Mouse (Mus musculus) forebrain, postnatal 0 days (tissue): ENCODE results near the gene Tmem222. TPM values are rescaled to one million over a fixed set of nuclear protein-coding genes. Genes with fewer than 3 reads are reported as not detected.

Experiments
- ATAC-seq: fragments of 200-750 bp; cut with Nextera tagmentation; 2 replicates; pipeline ENCODE4 v1.8.0; 2017; ENCODE audit warnings: mild to moderate bottlenecking, moderate library complexity
- DNase-seq: peaks from one replicate; pipeline ENCODE4 v3.0.0-alpha.2; 2015
- H3K27ac ChIP-seq: fragments of 300-500 bp; sonication (generic); 2 replicates; pipeline ENCODE4 v1.5.1; 2014; ENCODE audit warnings: low read depth, mild to moderate bottlenecking, antibody characterized with exemption, low read length, moderate library complexity, mixed read lengths
- H3K27me3 ChIP-seq: fragments of 300-500 bp; sonication (generic); 2 replicates; pipeline ENCODE4 v1.6.1; 2014; ENCODE audit warnings: mild to moderate bottlenecking, low read length, mixed read lengths; ENCODE audit not compliant: insufficient read depth
- H3K36me3 ChIP-seq: fragments of 300-500 bp; sonication (generic); 2 replicates; pipeline ENCODE4 v1.6.1; 2014; ENCODE audit warnings: mild to moderate bottlenecking, moderate library complexity; ENCODE audit not compliant: insufficient read depth
- H3K4me1 ChIP-seq: fragments of 300-500 bp; sonication (generic); 2 replicates; pipeline ENCODE4 v1.6.1; 2014; ENCODE audit warnings: antibody characterized with exemption; ENCODE audit not compliant: insufficient read depth
- H3K4me2 ChIP-seq: fragments of 300-500 bp; sonication (generic); 2 replicates; pipeline ENCODE4 v1.6.1; 2014; ENCODE audit warnings: low read depth, mild to moderate bottlenecking, moderate library complexity
- H3K4me3 ChIP-seq: fragments of 300-500 bp; sonication (generic); 2 replicates; pipeline ENCODE4 v1.5.1; 2014; ENCODE audit warnings: low read depth, low read length, mixed read lengths
- H3K9ac ChIP-seq: fragments of 300-500 bp; sonication (generic); 2 replicates; pipeline ENCODE4 v1.6.1; 2014; ENCODE audit warnings: mild to moderate bottlenecking
- H3K9me3 ChIP-seq: fragments of 300-500 bp; sonication (generic); 2 replicates; pipeline ENCODE4 v1.6.1; 2016; ENCODE audit warnings: low read length
- CTCF ChIP-seq: sonication (generic); IDR thresholded peaks from 2 replicates; pipeline ENCODE4 v1.5.1; 2016; ENCODE audit warnings: antibody characterized with exemption, control low read depth, low read depth
- WGBS: fragments of 180-500 bp; shearing (Covaris S2); extraction: QIAGEN DNeasy Blood & Tissue Kit; methylation state at CpG from one replicate; pipeline ENCODE4 v1.1.7; 2014; 5-methylcytosine and 5-hydroxymethylcytosine counted together
- polyA plus RNA-seq: library from polyadenylated mRNA; unstranded; fragments of >200 nt; fragmentation: Nextera tagmentation; extraction: Ambion mirVana; gene quantifications from 2 replicates; pipeline ENCODE4 v1.2.1, GENCODE M21; 2015
- total RNA-seq: library from RNA; depleted of rRNA; stranded (reverse); fragments of >200 nt; gene quantifications from 2 replicates; pipeline ENCODE4 v1.2.3, GENCODE M21; 2014

Tmem222 gene
- total and polyA plus RNA-seq, 2 experiments from 2014 or later, result 125 to 146 TPM

DNA sequence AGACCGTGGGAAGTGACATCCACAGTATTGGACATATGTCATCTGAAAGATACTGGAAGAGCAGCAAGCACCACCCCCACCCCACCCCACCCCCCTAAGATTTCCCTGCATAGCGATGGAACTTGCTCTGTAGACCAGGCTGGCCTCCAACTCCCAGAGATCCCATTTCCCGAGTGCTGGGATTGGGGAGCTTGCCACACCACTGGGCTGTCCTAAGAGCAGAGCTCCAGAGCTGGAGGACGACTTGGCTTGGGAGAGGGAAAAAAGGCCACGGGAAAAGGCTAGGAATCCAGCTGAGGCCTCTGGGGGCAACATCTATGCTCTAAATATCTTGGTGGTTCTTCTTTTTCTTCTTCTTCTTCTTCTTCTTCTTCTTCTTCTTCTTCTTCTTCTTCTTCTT is 42.8 kb downstream of the Tmem222 start:
- 57% methylated on average over 5 of the region's 5 CpGs for WGBS
- Histone ChIP-seq H3K4me1 (no peaks in the 10 kb centered on the region), H3K27ac (no peak overlapping the region), H3K4me3 (no peak overlapping the region), H3K27me3 (no peaks in the 10 kb centered on the region), H3K4me2 (no peak overlapping the region), H3K36me3 (no peaks in the 10 kb centered on the region), H3K9me3 (no peaks in the 10 kb centered on the region), H3K9ac (no peak overlapping the region)
- DNase-seq (no peak), ATAC-seq (no peak)
- TF ChIP-seq CTCF, result no peak

DNA sequence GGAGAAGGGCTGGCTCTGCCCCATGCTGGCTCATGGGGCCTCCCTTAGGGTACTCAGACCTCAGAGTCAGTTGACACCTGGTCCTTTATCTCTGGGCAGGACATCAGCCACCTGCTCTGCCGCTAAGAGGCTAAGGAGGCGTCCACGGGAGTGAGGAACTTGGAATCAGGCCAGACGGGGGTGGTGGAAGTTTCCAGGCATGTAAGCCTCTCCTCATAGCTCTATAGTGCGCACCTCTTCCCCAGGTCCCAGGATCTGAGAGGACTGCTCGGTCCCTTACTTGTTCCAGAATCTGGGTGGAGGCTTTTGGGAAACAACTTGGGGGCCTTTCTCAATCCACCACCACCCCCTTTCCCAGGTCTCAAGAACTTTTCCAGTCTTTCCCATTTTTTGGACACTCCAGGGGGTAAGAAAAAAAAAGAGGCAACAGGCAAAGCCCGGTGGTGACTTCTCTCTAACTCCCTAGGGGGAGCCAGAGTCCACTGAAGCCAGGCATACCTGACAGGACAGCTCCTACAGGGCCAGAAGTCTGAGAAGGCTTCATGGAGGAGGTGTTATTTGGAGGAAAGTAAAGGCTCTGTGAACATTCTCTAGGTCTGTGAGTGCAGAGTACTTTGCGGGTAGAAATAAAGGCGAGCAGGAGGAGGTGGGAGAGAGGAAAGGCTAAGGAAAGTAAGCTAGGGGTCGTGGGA is 44.2 kb downstream of the Tmem222 start:
- WGBS, result 30% methylated on average over 10 of the region's 10 CpGs

DNA sequence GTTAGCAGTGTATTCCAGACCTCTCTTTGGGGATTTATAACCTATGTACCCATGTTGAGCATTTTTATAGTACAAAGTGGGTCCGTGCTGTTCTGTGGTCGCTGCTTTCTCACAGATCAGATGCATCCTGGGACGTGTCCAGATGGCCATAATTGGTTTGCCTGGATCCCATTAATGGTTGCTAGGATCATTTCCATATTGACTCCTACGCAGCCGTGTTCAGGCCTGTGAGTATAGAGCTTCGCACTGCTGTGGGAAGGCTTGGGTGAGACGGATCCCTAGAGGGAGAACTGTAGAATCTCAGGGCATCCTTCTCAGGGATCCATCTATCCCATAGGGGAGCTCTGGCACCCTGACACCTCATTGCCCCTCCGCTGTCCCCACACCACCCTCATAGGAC is 48.0 kb downstream of the Tmem222 start:
- no peaks in the 10 kb centered on the region for H3K27me3 ChIP-seq
- TF ChIP-seq CTCF, result no peak
- H3K9ac ChIP-seq, result no peak overlapping the region
- H3K4me1 ChIP-seq, result no peaks in the 10 kb centered on the region
- H3K9me3 ChIP-seq, result no peaks in the 10 kb centered on the region
- H3K4me3 ChIP-seq, result no peak overlapping the region
- no peak for DNase-seq
- no peak overlapping the region for H3K4me2 ChIP-seq
- no peak overlapping the region for H3K27ac ChIP-seq
- WGBS, result 67% methylated on average over 8 of the region's 8 CpGs
- no peak for ATAC-seq
- no peaks in the 10 kb centered on the region for H3K36me3 ChIP-seq

More for the DNA sequence above, 44.2 kb downstream of the Tmem222 start:
- no peak overlapping the region for H3K4me3 ChIP-seq
- no peak for ATAC-seq
- no peaks in the 10 kb centered on the region for H3K36me3 ChIP-seq
- H3K4me1 ChIP-seq, result no peaks in the 10 kb centered on the region
- H3K4me2 ChIP-seq, result no peak overlapping the region
- H3K27ac ChIP-seq, result no peak overlapping the region
- H3K27me3 ChIP-seq, result no peaks in the 10 kb centered on the region
- no peak for DNase-seq
- H3K9me3 ChIP-seq, result no peaks in the 10 kb centered on the region
- H3K9ac ChIP-seq, result no peak overlapping the region
- TF ChIP-seq CTCF, result peak; percentile 26

DNA sequence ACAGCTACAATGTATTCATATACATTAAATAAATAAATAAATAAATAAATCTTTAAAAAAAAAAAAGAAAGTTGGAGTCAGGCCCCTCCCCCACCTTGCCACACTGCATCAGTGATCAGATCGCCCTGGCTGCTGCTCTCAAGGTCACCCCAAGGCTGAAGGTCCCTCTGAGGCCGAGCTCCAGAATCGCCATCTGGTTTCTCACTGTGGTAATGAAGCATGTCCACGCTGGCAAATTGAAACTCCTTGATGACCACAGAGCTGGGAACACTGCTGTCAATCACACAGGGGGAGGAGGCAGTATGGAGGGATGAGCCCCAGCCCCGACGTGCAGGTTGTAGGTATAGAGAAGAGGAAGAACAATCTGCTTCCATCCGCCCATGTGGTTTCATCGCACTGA is 50.0 kb downstream of the Tmem222 start:
- no peaks in the 10 kb centered on the region for H3K9me3 ChIP-seq
- H3K4me2 ChIP-seq, result no peak overlapping the region
- WGBS, result 74% methylated on average over 8 of the region's 8 CpGs
- H3K27me3 ChIP-seq, result no peaks in the 10 kb centered on the region
- H3K36me3 ChIP-seq, result no peaks in the 10 kb centered on the region
- no peak for TF ChIP-seq CTCF
- H3K4me1 ChIP-seq, result no peaks in the 10 kb centered on the region
- no peak overlapping the region for H3K27ac ChIP-seq
- H3K4me3 ChIP-seq, result no peak overlapping the region
- no peak for ATAC-seq
- H3K9ac ChIP-seq, result no peak overlapping the region
- DNase-seq, result no peak

DNA sequence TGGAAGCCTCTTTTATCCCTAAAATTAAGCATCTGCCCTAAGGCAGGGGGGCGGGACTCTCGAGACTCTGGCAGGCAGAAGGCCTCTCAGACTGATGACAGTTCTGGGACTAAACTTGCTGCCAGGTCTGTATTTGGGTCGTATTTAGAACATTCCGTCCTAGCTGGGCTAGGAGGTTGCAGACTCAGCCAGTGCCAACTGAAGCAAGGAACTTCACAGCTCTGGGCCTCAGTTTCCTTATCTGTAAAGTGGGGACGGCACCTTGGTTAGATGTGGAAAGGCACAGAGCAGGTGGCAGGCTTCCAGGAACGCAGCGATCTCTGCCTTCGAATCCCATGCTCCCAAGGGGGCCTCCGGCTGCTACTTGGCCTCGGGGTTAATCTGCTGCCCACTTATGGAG is 51.5 kb downstream of the Tmem222 start:
- Histone ChIP-seq H3K4me2 (no peak overlapping the region), H3K9me3 (no peaks in the 10 kb centered on the region), H3K4me1 (no peaks in the 10 kb centered on the region), H3K9ac (no peak overlapping the region), H3K36me3 (no peaks in the 10 kb centered on the region), H3K27me3 (no peaks in the 10 kb centered on the region), H3K27ac (no peak overlapping the region), H3K4me3 (no peak overlapping the region)
- TF ChIP-seq CTCF, result no peak
- no peak for ATAC-seq
- 82% methylated on average over 10 of the region's 10 CpGs for WGBS
- DNase-seq, result no peak

DNA sequence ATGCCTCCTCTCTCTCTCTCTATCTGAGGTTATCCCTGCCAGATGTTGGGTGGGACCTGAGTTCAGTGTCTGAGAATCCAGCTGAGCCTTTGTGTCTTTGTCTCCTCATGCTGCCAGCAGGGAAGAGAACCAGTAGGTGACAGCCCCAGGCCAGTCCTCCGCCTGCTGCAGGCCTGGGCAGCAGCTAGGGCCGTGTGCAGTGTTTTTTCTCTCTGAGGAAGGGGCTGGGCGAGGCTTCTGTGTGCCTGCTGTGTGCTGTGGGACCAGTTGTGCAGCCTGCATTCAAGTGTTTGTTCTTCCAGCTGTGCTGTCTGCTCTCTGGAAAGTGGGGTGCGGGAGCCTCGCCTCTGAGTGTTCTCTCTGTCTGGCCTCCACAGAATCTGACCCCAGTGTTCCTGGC is 53.7 kb downstream of the Tmem222 start:
- Histone ChIP-seq H3K4me1 (0 out of 2 replicates have a peak, but pooled peaks cover 4% of the 10 kb centered on the region), H3K4me3 (no peak overlapping the region), H3K27ac (no peak overlapping the region), H3K36me3 (no peaks in the 10 kb centered on the region), H3K9me3 (no peaks in the 10 kb centered on the region), H3K4me2 (no peak overlapping the region), H3K27me3 (0 out of 2 replicates have a peak, but pooled peaks cover 2% of the 10 kb centered on the region), H3K9ac (no peak overlapping the region)
- 56% methylated on average over 5 of the region's 5 CpGs for WGBS
- no peak for TF ChIP-seq CTCF
- DNase-seq (no peak), ATAC-seq (no peak)

DNA sequence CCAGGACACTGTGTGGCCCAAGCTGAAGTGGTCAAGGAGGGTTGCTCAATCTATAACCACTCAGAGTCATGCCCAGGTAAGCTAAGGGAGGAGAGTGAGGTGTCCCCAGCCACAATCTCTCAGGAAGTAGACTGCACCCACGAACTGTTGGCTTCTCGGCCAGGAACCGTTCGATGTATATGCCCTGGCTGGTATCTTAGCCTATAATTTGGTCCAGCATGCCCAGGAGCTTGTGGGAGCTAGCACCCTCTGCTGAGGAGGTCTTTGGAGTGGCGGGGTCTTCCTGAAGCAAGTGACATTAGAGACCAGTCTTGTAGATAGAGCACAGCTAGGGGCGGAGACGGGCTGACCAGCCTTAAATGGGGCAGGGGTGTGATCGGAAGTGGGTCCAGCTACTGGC is 55.9 kb downstream of the Tmem222 start:
- Histone ChIP-seq H3K9ac (no peak overlapping the region), H3K4me1 (0 out of 2 replicates have a peak, but pooled peaks cover 4% of the 10 kb centered on the region), H3K27me3 (0 out of 2 replicates have a peak, but pooled peaks cover 2% of the 10 kb centered on the region), H3K4me2 (no peak overlapping the region), H3K36me3 (no peaks in the 10 kb centered on the region), H3K9me3 (no peaks in the 10 kb centered on the region), H3K4me3 (no peak overlapping the region), H3K27ac (no peak overlapping the region)
- TF ChIP-seq CTCF, result no peak
- WGBS, result 89% methylated on average over 8 of the region's 8 CpGs
- DNase-seq (no peak), ATAC-seq (no peak)
